Mouse (Mus musculus) stomach, postnatal 0 days (tissue): ENCODE data around the gene Oas1a. TPM values are rescaled to one million over a fixed set of nuclear protein-coding genes. Genes with fewer than 3 reads are reported as not detected.
"Not testable (repeated sequence)": the region's sequence is repeated elsewhere in the genome, so short reads cannot be mapped to it uniquely, and the experiment has no call there.

ENCODE experiments used
- ATAC-seq: fragments of 200-750 bp; cut with Nextera tagmentation; 2 replicates; pipeline ENCODE4 v1.8.0; 2017; ENCODE audit not compliant: low FRiP score, low TSS enrichment
- DNase-seq: peaks from one replicate; pipeline ENCODE4 v3.0.0-alpha.2; 2016; ENCODE audit warnings: low spot score
- H3K27ac ChIP-seq: fragments of 300-500 bp; sonication (generic); replicated peaks from 2 replicates; pipeline ENCODE4 v1.5.1; 2014; ENCODE audit warnings: mild to moderate bottlenecking, control low read depth
- H3K27me3 ChIP-seq: fragments of 300-500 bp; sonication (generic); 2 replicates; pipeline ENCODE4 v1.6.1; 2014; ENCODE audit warnings: low read length; ENCODE audit not compliant: control insufficient read depth, insufficient read depth
- H3K36me3 ChIP-seq: fragments of 300-500 bp; sonication (generic); 2 replicates; pipeline ENCODE4 v1.6.1; 2014; ENCODE audit warnings: low read length, mixed read lengths; ENCODE audit not compliant: control insufficient read depth, insufficient read depth
- H3K4me1 ChIP-seq: fragments of 300-500 bp; sonication (generic); replicated peaks from 2 replicates; pipeline ENCODE4 v1.6.1; 2014; ENCODE audit warnings: antibody characterized with exemption; ENCODE audit not compliant: control insufficient read depth, insufficient read depth
- H3K4me2 ChIP-seq: fragments of 300-500 bp; sonication (generic); replicated peaks from 2 replicates; pipeline ENCODE4 v1.6.1; 2014; ENCODE audit warnings: low read depth, mild to moderate bottlenecking, control low read depth, moderate library complexity
- H3K4me3 ChIP-seq: fragments of 300-500 bp; sonication (generic); 2 replicates; pipeline ENCODE4 v1.5.1; 2014; ENCODE audit warnings: low read depth, low read length, control low read depth
- H3K9ac ChIP-seq: fragments of 300-500 bp; sonication (generic); 2 replicates; pipeline ENCODE4 v1.6.1; 2014; ENCODE audit warnings: mild to moderate bottlenecking, low read length, control low read depth, mixed read lengths
- H3K9me3 ChIP-seq: fragments of 300-500 bp; sonication (generic); 2 replicates; pipeline ENCODE4 v1.6.1; 2016; ENCODE audit warnings: low read length; ENCODE audit not compliant: control insufficient read depth
- CTCF ChIP-seq: IDR thresholded peaks from 2 replicates; pipeline ENCODE4 v1.5.1; 2016; ENCODE audit warnings: antibody characterized with exemption, low read depth, mild to moderate bottlenecking, moderate library complexity
- EP300 ChIP-seq: optimal IDR thresholded peaks from 2 replicates; pipeline ENCODE3; 2016; ENCODE audit warnings: antibody characterized with exemption
- WGBS: fragments of 180-500 bp; shearing (Covaris S2); extraction: QIAGEN DNeasy Blood & Tissue Kit; methylation state at CpG from one replicate; pipeline ENCODE4 v1.1.7; 2014; 5-methylcytosine and 5-hydroxymethylcytosine counted together
- polyA plus RNA-seq: library from polyadenylated mRNA; unstranded; fragments of >200 nt; fragmentation: Nextera tagmentation; extraction: Ambion mirVana; gene quantifications from 2 replicates; pipeline ENCODE4 v1.2.1, GENCODE M21; 2015

Oas1a gene
- polyA plus RNA-seq, 1 experiment from 2014 or later, result 16.1 TPM

DNA sequence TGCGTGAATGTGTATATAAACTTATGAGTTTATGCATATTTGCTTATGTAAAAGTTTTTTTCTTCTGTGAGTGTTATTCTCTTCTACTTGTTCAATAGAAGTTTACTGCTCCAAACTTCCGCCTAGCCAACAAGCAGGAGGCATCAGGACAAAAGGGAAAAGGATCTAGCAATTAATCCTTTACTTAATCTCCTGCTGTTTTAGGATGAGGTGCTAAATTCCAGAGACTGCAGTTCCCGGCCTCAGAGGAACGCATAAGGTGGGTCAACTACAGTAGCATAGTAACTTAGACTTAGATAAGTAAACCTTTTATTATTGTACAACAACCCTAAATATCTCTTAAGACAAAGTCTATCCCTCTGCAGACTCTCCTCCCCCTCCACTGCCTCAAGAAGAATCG lies 26.6 kb upstream of the Oas1a start:
- Histone ChIP-seq H3K4me2 (no peak overlapping the region), H3K9ac (no peak overlapping the region), H3K4me3 (no peak overlapping the region), H3K27me3 (no peaks in the 10 kb centered on the region), H3K36me3 (no peaks in the 10 kb centered on the region), H3K27ac (no peak overlapping the region), H3K9me3 (no peaks in the 10 kb centered on the region), H3K4me1 (no peaks in the 10 kb centered on the region)
- DNase-seq (no peak), ATAC-seq (no peak)
- 21% methylated on average over 5 of the region's 5 CpGs for WGBS
- no peak for TF ChIP-seq EP300
- TF ChIP-seq CTCF, result no peak

GRCm38 (mm10) chr5:120927036-120927435 lies 19.7 kb upstream of the Oas1a start:
- WGBS, result 11% methylated on average over 1 of the region's 1 CpGs
- Histone ChIP-seq H3K9ac (no peak overlapping the region), H3K4me2 (no peak overlapping the region), H3K4me3 (no peak overlapping the region), H3K27ac (no peak overlapping the region), H3K4me1 (no peaks in the 10 kb centered on the region), H3K9me3 (no peaks in the 10 kb centered on the region), H3K36me3 (no peaks in the 10 kb centered on the region), H3K27me3 (no peaks in the 10 kb centered on the region)
- DNase-seq (no peak), ATAC-seq (0 out of 2 replicates have a peak, but pooled peaks have one; percentile 38)
- TF ChIP-seq CTCF (peak; percentile 65), EP300 (no peak)

DNA sequence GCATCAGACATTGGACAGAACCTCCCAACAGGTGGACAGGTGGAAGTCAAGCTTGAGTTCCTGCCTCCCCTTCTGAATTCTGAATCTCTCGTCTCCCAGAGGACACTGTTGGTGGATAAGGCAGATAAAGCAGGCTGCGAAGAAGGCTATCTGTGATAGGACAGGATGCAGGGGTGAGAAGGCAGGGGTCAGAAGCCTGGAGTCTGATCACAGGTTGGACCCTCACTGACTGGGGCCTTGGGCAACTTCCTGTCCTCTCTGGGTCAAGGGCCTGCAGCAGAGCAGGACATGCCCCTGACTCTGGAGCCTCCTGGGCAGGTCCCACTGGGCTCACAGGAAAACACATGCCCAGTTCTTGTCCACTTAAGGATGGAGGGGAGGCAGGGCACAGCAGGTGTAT lies 19.0 kb upstream of the Oas1a start:
- ATAC-seq, H3K4me2 ChIP-seq, H3K27me3 ChIP-seq, H3K4me3 ChIP-seq, H3K9ac ChIP-seq, H3K4me1 ChIP-seq, DNase-seq, H3K9me3 ChIP-seq, H3K36me3 ChIP-seq, H3K27ac ChIP-seq: not testable (repeated sequence)
- WGBS, result 57% methylated on average over 2 of the region's 2 CpGs

DNA sequence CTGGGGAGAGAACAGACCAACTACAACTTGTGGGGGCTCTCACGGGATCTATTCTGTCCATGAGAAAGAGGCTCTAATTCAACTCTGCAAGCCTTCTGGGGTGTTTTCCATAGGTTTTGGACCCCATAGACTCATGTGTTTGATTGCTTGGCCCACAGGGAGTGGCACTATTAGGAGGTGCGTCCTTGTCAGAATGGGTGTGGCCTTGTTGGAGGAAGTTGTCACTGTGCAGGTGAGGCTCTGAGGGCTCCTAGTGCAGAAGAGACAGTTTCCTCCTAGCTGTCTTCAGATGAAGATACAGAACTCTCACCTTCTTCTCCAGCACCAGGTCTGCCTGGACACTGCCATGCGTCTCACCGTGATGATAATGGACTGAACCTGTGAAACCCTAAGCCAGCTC lies 17.2 kb upstream of the Oas1a start:
- H3K4me3 ChIP-seq, DNase-seq, H3K36me3 ChIP-seq, H3K27ac ChIP-seq, H3K9ac ChIP-seq, ATAC-seq, H3K27me3 ChIP-seq, H3K4me1 ChIP-seq, H3K9me3 ChIP-seq, H3K4me2 ChIP-seq: not testable (repeated sequence)
- 67% methylated on average over 4 of the region's 4 CpGs for WGBS

- no peak overlapping the region for H3K9ac ChIP-seq
- H3K4me3 ChIP-seq, result no peak overlapping the region
- 31% methylated on average over 4 of the region's 4 CpGs for WGBS
- no peaks in the 10 kb centered on the region for H3K4me1 ChIP-seq
- H3K27ac ChIP-seq, result no peak overlapping the region
- no peaks in the 10 kb centered on the region for H3K9me3 ChIP-seq
- ATAC-seq (0 out of 2 replicates have a peak, but pooled peaks have one; percentile 81), DNase-seq (no peak)
- no peak overlapping the region for H3K4me2 ChIP-seq
- no peaks in the 10 kb centered on the region for H3K36me3 ChIP-seq
- H3K27me3 ChIP-seq, result no peaks in the 10 kb centered on the region
- TF ChIP-seq CTCF (no peak), EP300 (no peak)
Observed at GRCm38 (mm10) chr5:120923969-120924368, 16.6 kb upstream of the Oas1a start.

DNA sequence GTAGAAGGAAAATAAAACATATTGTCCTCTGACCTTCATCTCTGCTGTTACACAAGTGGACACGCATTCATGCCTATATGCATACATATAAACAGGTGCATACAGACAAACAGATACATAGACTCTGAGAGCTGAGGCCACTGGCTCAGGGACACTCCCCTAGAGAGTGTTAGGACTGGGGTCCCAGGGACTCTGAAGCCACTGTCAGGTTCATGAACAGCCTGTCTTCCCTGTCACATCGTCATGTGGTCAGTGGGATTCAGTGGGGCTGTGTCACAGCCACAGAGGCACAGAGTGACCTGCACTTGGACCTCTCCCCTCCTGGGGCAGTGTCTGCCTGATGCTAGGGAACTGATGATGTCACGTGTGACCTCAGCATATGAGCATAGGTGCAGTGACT lies 13.0 kb upstream of the Oas1a start:
- DNase-seq (no peak), ATAC-seq (no peak)
- Histone ChIP-seq H3K9ac (no peak overlapping the region), H3K36me3 (no peaks in the 10 kb centered on the region), H3K4me2 (no peak overlapping the region), H3K4me3 (no peak overlapping the region), H3K27me3 (no peaks in the 10 kb centered on the region), H3K4me1 (no peaks in the 10 kb centered on the region), H3K27ac (no peak overlapping the region), H3K9me3 (no peaks in the 10 kb centered on the region)
- 76% methylated on average over 3 of the region's 3 CpGs for WGBS
- TF ChIP-seq CTCF (no peak), EP300 (no peak)

DNA sequence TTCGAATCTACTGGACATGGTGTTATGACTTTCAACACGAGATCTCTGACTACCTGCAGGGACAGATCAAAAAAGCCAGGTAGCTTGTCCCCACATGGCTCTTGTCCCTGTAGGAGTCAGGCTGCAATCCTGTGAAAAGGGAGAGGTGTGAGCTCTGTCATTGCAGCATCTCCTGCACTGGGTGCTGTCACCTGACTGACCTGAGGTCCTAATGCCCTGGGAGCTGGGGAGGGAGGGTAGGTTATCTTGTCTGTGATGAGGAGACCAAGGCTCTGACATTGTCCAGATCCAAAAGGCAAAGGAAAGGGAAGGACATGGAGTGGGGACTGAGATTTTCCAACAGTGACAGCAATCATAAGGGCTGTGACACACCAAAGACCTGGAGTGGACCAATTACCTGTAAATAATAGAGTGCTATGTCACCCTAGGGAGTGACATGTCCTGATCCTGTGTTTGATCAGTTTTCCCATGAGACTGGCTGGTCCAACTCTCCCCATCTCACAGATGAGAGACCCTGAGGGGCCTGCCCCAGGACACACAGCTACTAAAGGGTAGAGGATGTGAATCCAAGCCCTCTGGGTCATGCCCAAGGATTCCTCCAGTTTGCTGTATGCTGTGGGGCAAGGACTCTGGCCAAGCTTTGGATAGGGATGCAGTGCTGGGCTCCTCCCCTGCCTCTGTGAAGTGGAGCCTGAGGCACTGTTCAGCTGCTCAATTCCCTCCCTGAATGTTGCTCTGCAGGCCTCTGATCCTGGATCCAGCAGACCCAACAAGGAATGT lies 12.0 kb upstream of the Oas1a start:
- ATAC-seq, H3K9ac ChIP-seq: not testable (repeated sequence)
- 63% methylated on average over 2 of the region's 2 CpGs for WGBS

More for the DNA sequence above, 12.0 kb upstream of the Oas1a start:
- H3K27me3 ChIP-seq, H3K27ac ChIP-seq, H3K4me3 ChIP-seq, H3K4me1 ChIP-seq, H3K4me2 ChIP-seq, H3K9me3 ChIP-seq, H3K36me3 ChIP-seq, DNase-seq: not testable (repeated sequence)
